In genomic region chr3:121397007-121397406, GRCm38 (mm10) we compare ENCODE assay signal across 16 mouse cellular contexts.
"Had no signal": no experiment of that assay in that cellular context is flagged by ENCODE, and none has a peak within 500 bp of the region (broad histone marks: within the 10 kb centered on the region; RNA-seq: fewer than 3 reads in every experiment).

No protein-coding gene starts in this region.

- H3K4me1 ChIP-seq: midbrain, embryonic 12.5 days; neural tube, embryonic 15.5 days had no signal

- ATAC-seq: intestine, embryonic 16.5 days had no signal

- H3K27ac ChIP-seq: left cerebral cortex, adult 2 months; liver, embryonic 15.5 days; lung, embryonic 15.5 days; macrophage; midbrain, embryonic 12.5 days; neural tube, embryonic 15.5 days had no signal

- H3K4me3 ChIP-seq: left cerebral cortex, adult 2 months; liver, embryonic 15.5 days; lung, embryonic 15.5 days; megakaryocyte, embryonic 14.5 days; midbrain, embryonic 12.5 days; myocyte; neural tube, embryonic 15.5 days had no signal

- DNase-seq: kidney, adult 8-10 months; kidney, postnatal 25 days; right cerebral cortex, adult 18-20 months; right cerebral cortex, postnatal 25 days; thymus, adult 2 months; thymus, postnatal 25 days had no signal

- H3K9me3 ChIP-seq: liver, embryonic 15.5 days; lung, embryonic 15.5 days; midbrain, embryonic 12.5 days; neural tube, embryonic 15.5 days had no signal

- H3K9ac ChIP-seq: liver, embryonic 15.5 days; lung, embryonic 15.5 days; midbrain, embryonic 12.5 days; neural tube, embryonic 15.5 days had no signal

- H3K36me3 ChIP-seq: liver, embryonic 15.5 days; lung, embryonic 15.5 days; midbrain, embryonic 12.5 days; neural tube, embryonic 15.5 days had no signal

- H3K4me2 ChIP-seq: liver, embryonic 11.5 days; liver, embryonic 15.5 days; lung, embryonic 15.5 days; midbrain, embryonic 12.5 days; neural tube, embryonic 15.5 days had no signal

- H3K27me3 ChIP-seq: liver, embryonic 15.5 days; lung, embryonic 15.5 days; midbrain, embryonic 12.5 days; neural tube, embryonic 15.5 days had no signal
